Mouse (Mus musculus) embryonic facial prominence, embryonic 14.5 days (tissue): ENCODE data around the gene Capns1. TPM values are rescaled to one million over a fixed set of nuclear protein-coding genes. Genes with fewer than 3 reads are reported as not detected.
"Not testable (repeated sequence)": the region's sequence is repeated elsewhere in the genome, so short reads cannot be mapped to it uniquely, and the experiment has no call there.

ENCODE experiments used
- ATAC-seq: fragments of 200-750 bp; cut with Nextera tagmentation; 2 replicates; pipeline ENCODE4 v1.8.0; 2017; ENCODE audit warnings: low read depth, moderate number of reproducible peaks, moderate TSS enrichment
- DNase-seq: peaks from one replicate; pipeline ENCODE4 v3.0.0-alpha.2; 2015; ENCODE audit warnings: low spot score
- H3K27ac ChIP-seq: fragments of 300-500 bp; sonication (generic); replicated peaks from 2 replicates; pipeline ENCODE4 v1.5.1; 2014; ENCODE audit warnings: low read depth, mild to moderate bottlenecking, low read length, moderate library complexity
- H3K27me3 ChIP-seq: fragments of 300-500 bp; sonication (generic); replicated peaks from 2 replicates; pipeline ENCODE4 v1.6.1; 2014; ENCODE audit warnings: low read length; ENCODE audit not compliant: control insufficient read depth, insufficient read depth
- H3K36me3 ChIP-seq: fragments of 300-500 bp; sonication (generic); 2 replicates; pipeline ENCODE4 v1.6.1; 2014; ENCODE audit warnings: low read length, mixed read lengths; ENCODE audit not compliant: control insufficient read depth, insufficient read depth
- H3K4me1 ChIP-seq: fragments of 300-500 bp; sonication (generic); 2 replicates; pipeline ENCODE4 v1.6.1; 2014; ENCODE audit warnings: antibody characterized with exemption, low read length; ENCODE audit not compliant: control insufficient read depth, insufficient read depth
- H3K4me2 ChIP-seq: fragments of 300-500 bp; sonication (generic); 2 replicates; pipeline ENCODE4 v1.6.1; 2014; ENCODE audit warnings: low read depth, mild to moderate bottlenecking, low read length, moderate library complexity, mixed read lengths
- H3K4me3 ChIP-seq: fragments of 300-500 bp; sonication (generic); 2 replicates; pipeline ENCODE4 v1.5.1; 2014; ENCODE audit warnings: low read depth, mild to moderate bottlenecking, low read length
- H3K9ac ChIP-seq: fragments of 300-500 bp; sonication (generic); 2 replicates; pipeline ENCODE4 v1.6.1; 2014; ENCODE audit warnings: low read depth, mild to moderate bottlenecking, low read length, moderate library complexity, mixed read lengths
- H3K9me3 ChIP-seq: fragments of 300-500 bp; sonication (generic); 2 replicates; pipeline ENCODE4 v1.6.1; 2016; ENCODE audit warnings: low read length; ENCODE audit not compliant: control insufficient read depth
- WGBS: fragments of 180-500 bp; shearing (Covaris S2); extraction: QIAGEN DNeasy Blood & Tissue Kit; methylation state at CpG from one replicate; pipeline ENCODE4 v1.1.7; 2014; 5-methylcytosine and 5-hydroxymethylcytosine counted together
- polyA plus RNA-seq: library from polyadenylated mRNA; unstranded; fragments of >200 nt; fragmentation: Nextera tagmentation; extraction: Ambion mirVana; gene quantifications from 2 replicates; pipeline ENCODE4 v1.2.1, GENCODE M21; 2014

Gene Capns1
- polyA plus RNA-seq, 1 experiment from 2014 or later = 107 TPM

DNA sequence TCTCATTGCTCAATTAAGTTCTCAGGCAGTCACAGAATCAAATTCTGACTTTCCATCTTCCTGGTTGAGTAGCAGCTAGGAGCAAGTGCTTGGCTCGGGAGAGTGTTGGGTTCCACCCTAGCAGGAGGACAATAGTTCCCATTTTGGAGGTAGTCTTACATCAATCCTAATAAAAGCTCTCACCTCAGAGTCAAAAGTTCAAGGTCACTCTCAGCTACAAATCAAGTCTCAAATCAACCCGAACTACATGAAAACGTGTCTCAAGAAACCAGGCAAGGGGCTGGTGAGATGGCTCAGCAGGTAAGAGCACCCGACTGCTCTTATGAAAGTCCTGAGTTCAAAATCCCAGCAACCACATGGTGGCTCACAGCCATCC is 9.5 kb downstream of the Capns1 start:
- H3K4me2 ChIP-seq = no peak overlapping the region
- WGBS = 77% methylated on average over 4 of the region's 4 CpGs
- H3K4me1 ChIP-seq = peaks cover 16% of the 10 kb centered on the region
- H3K27me3 ChIP-seq = no peaks in the 10 kb centered on the region
- no peak for ATAC-seq
- no peak for DNase-seq
- H3K9me3 ChIP-seq = no peaks in the 10 kb centered on the region
- H3K9ac ChIP-seq = no peak overlapping the region
- H3K4me3 ChIP-seq = no peak overlapping the region
- H3K27ac ChIP-seq = no peak overlapping the region
- H3K36me3 ChIP-seq = peaks cover 73% of the 10 kb centered on the region

- DNase-seq (no peak), ATAC-seq (no peak)
- no peaks in the 10 kb centered on the region for H3K9me3 ChIP-seq
- no peak overlapping the region for H3K27ac ChIP-seq
- H3K4me3 ChIP-seq = no peak overlapping the region
- no peaks in the 10 kb centered on the region for H3K27me3 ChIP-seq
- H3K4me1 ChIP-seq = peaks cover 19% of the 10 kb centered on the region
- H3K9ac ChIP-seq = no peak overlapping the region
- H3K36me3 ChIP-seq = peaks cover 73% of the 10 kb centered on the region
- no peak overlapping the region for H3K4me2 ChIP-seq
- WGBS = 69% methylated on average over 12 of the region's 12 CpGs
These were observed 10.1 kb downstream of the Capns1 start for GRCm38 (mm10) chr7:30188344-30189115.

- H3K4me2 ChIP-seq = peak overlapping the region; percentile 45; the same call in 1 of the 2 replicates
- DNase-seq (no peak), ATAC-seq (no peak)
- H3K9ac ChIP-seq = no peak overlapping the region
- H3K4me1 ChIP-seq = peaks cover 8% of the 10 kb centered on the region; the same call in 1 of the 2 replicates
- no peaks in the 10 kb centered on the region for H3K9me3 ChIP-seq
- H3K4me3 ChIP-seq = no peak overlapping the region
- WGBS = 69% methylated on average over 13 of the region's 13 CpGs
- H3K36me3 ChIP-seq = peaks cover 45% of the 10 kb centered on the region
- H3K27ac ChIP-seq = no peak overlapping the region
- no peaks in the 10 kb centered on the region for H3K27me3 ChIP-seq
These were observed 13.8 kb downstream of the Capns1 start for GRCm38 (mm10) chr7:30184641-30185348.

- H3K4me3 ChIP-seq = peak within 1 kb of the TSS; percentile 3; the same call in 1 of the 2 replicates
These were observed 14.7 kb downstream of the Capns1 start, which contains the start of gene Cox7a1 for GRCm38 (mm10) chr7:30183879-30184289. Gene Cox7a1 (plus strand): TSS chr7:30184144.

DNA sequence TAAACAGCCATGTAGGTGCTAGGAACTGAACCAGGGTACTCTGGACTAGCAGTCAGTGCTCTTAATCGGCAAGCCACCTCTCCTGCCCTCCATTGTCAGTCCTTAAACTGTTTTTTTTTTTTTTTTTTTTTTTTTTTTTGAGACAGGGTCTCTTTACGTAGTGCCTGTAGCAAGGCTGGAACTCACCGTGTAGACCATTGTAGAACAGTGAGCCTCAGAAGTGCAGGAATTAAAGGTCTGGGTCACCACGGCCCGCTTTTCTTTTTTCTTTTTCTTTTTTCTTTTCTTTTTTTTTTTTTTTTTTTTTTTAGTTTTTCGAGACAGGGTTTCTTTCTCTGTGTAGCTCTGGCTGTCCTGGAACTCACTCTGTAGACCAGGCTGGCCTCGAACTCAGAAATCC is 15.4 kb downstream of the Capns1 start:
- WGBS = 73% methylated on average over 7 of the region's 7 CpGs
- not testable (repeated sequence) for H3K27me3 ChIP-seq, ATAC-seq

More at GRCm38 (mm10) chr7:30183879-30184289, 14.7 kb downstream of the Capns1 start, which contains the start of gene Cox7a1:
- peak; percentile 55 for ATAC-seq
- Histone ChIP-seq H3K27me3 (no peaks in the 10 kb centered on the region), H3K9ac (no peak within 1 kb of the TSS), H3K36me3 (peaks cover 37% of the 10 kb centered on the region), H3K4me2 (peak within 1 kb of the TSS; percentile 45), H3K9me3 (no peaks in the 10 kb centered on the region), H3K27ac (no peak within 1 kb of the TSS), H3K4me1 (peaks cover 8% of the 10 kb centered on the region; the same call in 1 of the 2 replicates)
- WGBS = 2% methylated on average over 8 of the region's 11 CpGs
- peak; percentile 86 for DNase-seq

GRCm38 (mm10) chr7:30181929-30182328 is 16.7 kb downstream of the Capns1 start:
- not testable (repeated sequence) for H3K27ac ChIP-seq, H3K27me3 ChIP-seq, H3K9me3 ChIP-seq, ATAC-seq, H3K9ac ChIP-seq, H3K4me2 ChIP-seq, H3K4me3 ChIP-seq, H3K4me1 ChIP-seq, DNase-seq
- WGBS = 88% methylated on average over 9 of the region's 10 CpGs
- H3K36me3 ChIP-seq = peaks cover 35% of the 10 kb centered on the region

More for the DNA sequence above, 15.4 kb downstream of the Capns1 start:
- not testable (repeated sequence) for H3K9ac ChIP-seq, H3K27ac ChIP-seq, H3K4me3 ChIP-seq, H3K4me2 ChIP-seq, H3K9me3 ChIP-seq, DNase-seq, H3K4me1 ChIP-seq
- peaks cover 37% of the 10 kb centered on the region for H3K36me3 ChIP-seq

DNA sequence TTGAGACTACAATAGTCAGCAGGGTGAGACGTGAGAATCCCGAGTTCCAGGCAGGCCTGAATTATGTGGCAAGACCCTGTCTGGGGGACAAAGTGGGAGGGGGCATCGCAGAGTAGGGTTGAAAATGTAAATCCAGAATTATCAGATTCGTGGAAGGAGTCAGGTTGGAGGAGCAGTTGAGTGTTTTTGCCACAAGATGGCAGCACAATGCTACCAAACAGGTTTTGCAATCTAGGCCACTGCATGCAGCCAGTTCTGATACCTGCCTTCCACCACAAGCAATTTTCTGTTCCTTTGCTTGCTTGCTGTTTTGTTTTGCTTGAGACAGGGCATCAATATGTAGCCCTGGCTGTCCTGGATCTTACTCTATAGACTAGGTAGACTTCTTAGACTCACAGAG is 17.3 kb downstream of the Capns1 start:
- H3K4me1 ChIP-seq = peaks cover 8% of the 10 kb centered on the region; the same call in 1 of the 2 replicates
- H3K36me3 ChIP-seq = peaks cover 31% of the 10 kb centered on the region
- no peak overlapping the region for H3K4me2 ChIP-seq
- 3% methylated on average over 4 of the region's 4 CpGs for WGBS
- H3K9ac ChIP-seq = no peak overlapping the region
- no peaks in the 10 kb centered on the region for H3K27me3 ChIP-seq
- DNase-seq (peak; percentile 82), ATAC-seq (no peak)
- no peaks in the 10 kb centered on the region for H3K9me3 ChIP-seq
- no peak overlapping the region for H3K27ac ChIP-seq
- H3K4me3 ChIP-seq = no peak overlapping the region

GRCm38 (mm10) chr7:30178256-30178655 is 20.4 kb downstream of the Capns1 start:
- no peaks in the 10 kb centered on the region for H3K27me3 ChIP-seq
- DNase-seq (no peak), ATAC-seq (no peak)
- no peak overlapping the region for H3K27ac ChIP-seq
- 79% methylated on average over 11 of the region's 11 CpGs for WGBS
- H3K4me3 ChIP-seq = no peak overlapping the region
- no peaks in the 10 kb centered on the region for H3K4me1 ChIP-seq
- H3K9me3 ChIP-seq = no peaks in the 10 kb centered on the region
- no peak overlapping the region for H3K9ac ChIP-seq
- H3K36me3 ChIP-seq = peaks cover 20% of the 10 kb centered on the region
- no peak overlapping the region for H3K4me2 ChIP-seq
